Mouse (Mus musculus): ENCODE measurements around the gene Acoxl. TPM values are rescaled to one million over a fixed set of nuclear protein-coding genes. Genes with fewer than 3 reads are reported as not detected.
A peak's percentile ranks its signal among the peaks of the same experiment; 100 is the strongest.

The Acoxl gene
- total RNA-seq, 4 experiments from 2014 or later = not detected

GRCm38 (mm10) chr2:128138924-128139323 lies 300.2 kb downstream of the Acoxl start:
- DNase-seq (ENCODE audit: low spot score) = no peak

GRCm38 (mm10) chr2:128139781-128140180 lies 301.1 kb downstream of the Acoxl start:
- DNase-seq (ENCODE audit: low spot score) = no peak

GRCm38 (mm10) chr2:128140183-128140582 lies 301.5 kb downstream of the Acoxl start:
- no peak for DNase-seq (ENCODE audit: low spot score)

DNA sequence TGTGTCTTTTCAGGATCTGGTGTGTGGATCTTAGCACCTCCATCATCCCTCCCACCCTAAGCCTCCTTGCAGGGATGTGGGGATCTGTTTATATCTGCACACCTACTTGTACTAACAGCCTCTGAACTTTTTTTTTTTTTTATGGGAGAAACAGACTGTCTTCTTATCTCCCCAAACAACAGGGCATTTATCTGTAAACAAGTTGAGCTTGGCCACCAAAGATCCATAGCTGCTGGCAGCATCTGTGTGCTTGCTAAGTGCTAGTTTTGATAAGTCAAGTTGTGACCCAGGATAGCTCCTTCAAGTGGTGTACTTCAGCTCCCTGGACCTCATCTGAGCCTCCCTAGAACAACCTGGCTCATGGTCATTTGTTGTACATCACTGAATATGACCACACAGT lies 305.3 kb downstream of the Acoxl start:
- DNase-seq (ENCODE audit: low spot score) = no peak

DNA sequence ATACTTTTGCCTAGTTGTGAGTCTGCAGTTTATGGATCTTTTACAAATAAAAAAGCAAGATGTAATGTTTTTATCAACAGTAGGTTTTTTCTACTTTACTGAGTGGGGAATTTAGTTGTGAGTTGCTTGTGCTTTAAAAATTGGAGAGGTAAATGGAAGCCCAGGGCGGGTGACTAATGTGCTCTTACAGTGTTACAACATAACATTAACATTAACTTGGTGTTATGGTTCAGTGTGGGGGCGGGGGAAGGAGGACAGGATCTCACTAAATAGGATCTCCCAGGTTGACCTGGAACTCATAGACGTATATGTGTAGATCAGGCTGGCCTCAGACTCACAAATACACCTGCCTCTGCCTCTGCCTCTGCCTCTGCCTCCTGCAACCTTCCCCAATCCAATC lies 306.8 kb downstream of the Acoxl start:
- DNase-seq (ENCODE audit: low spot score) = no peak

- no peak for DNase-seq (ENCODE audit: low spot score)
Observed at GRCm38 (mm10) chr2:128149596-128149995, 310.9 kb downstream of the Acoxl start.

DNA sequence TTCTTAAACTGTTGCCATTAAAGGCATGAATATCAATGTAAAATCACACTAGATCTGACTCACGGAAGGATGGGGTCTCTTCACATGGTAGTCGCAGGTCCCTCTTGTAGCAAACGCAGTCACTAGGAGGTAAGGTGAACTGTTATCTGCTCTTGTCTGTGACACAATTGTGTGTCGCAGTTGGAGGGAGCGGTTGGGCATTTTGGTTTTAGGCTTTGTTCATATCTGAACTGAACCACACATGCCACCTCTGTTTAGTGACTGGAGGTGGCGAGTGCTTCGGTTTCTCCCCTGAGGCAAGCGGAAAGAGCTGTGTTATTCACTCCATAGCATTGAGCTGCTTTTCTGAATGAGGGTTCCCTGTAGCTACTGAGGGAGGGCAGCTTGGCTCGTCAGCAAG lies 313.5 kb downstream of the Acoxl start:
- DNase-seq (ENCODE audit: low spot score) = no peak

DNA sequence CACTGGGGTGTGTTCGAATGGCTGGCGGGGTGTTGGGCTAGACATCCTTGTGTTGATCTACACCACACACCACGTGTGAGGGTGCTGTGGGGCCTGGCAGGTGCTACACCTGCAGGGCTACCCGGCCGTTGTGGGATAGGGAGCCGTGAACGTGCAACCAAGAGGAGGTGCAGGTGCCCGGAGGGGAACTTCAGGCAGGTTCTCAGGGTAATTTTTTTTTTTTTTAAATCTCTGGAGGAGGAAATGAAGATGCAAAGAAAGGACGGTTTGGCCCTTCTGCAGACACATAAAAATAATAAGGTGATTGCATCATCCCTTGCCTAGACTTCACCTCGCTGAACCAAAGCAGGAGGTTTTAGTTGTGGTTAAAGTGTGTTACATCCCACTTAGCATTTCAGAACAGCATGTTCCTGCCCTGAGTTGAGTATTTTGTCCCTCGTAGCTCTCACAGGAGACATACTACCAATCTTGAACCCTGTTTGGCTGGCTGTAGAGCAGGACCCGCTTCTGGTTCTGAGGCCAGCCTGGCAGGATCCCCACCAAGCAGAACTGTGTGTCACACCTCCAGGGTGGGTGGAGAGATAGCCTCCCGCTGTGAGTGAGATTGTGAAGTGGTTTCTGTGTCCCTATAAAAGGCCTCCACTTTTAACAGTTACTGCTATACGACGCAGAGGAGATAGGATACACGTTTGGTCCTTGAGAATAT lies 314.3 kb downstream of the Acoxl start:
- no peak for DNase-seq (ENCODE audit: low spot score)

DNA sequence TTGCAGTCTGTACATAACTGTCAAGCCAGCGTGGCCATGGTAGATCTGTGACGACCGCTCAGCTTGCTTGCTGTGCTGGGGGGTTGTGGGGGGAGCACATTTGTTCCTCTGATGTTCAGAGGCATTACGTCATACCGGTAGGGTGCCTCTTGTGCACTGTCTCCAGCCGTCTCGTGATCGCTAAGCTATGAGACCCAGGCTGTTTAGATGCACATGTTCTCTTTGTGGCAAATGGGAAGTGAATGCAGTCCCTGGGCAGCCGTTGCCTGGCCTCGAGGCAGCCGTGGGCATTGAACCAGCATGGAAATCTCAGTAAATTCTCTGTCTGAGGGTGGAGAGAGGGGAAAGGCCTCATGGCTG lies 314.9 kb downstream of the Acoxl start:
- DNase-seq (ENCODE audit: low spot score) = no peak

DNA sequence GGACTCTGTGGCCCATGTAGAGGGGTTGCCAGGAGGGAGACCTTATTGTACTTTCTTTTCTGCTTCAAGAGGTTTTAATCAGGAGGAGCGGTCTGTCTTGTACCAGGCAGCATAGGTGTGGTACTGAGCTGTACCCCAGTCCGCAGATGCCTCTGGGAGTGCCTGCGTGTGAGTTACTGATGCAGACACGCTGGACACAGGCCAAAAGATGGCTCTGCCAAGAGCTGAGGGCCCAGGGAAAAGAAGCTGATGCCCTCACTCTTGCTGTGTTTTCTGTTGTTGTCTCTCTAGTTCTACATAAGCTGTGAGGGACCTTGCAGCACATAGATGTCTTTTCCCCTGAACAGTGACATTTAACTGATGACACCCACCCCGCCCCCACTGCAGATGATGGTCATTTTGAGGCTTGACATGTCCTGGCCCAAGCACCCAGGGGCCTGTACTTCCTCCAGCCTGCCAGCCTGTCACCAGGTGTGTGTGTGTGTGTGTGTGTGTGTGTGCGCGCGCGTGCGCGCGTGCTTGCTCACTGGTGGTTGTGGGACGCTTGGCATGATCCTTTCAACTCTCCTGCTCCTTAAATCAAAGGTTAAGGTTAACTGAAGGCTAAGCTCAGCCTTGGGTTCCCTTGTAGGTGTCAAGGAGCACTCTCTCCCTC lies 316.9 kb downstream of the Acoxl start:
- DNase-seq (ENCODE audit: low spot score) = no peak

GRCm38 (mm10) chr2:128156067-128156462 lies 317.4 kb downstream of the Acoxl start:
- no peak for DNase-seq (ENCODE audit: low spot score)

DNA sequence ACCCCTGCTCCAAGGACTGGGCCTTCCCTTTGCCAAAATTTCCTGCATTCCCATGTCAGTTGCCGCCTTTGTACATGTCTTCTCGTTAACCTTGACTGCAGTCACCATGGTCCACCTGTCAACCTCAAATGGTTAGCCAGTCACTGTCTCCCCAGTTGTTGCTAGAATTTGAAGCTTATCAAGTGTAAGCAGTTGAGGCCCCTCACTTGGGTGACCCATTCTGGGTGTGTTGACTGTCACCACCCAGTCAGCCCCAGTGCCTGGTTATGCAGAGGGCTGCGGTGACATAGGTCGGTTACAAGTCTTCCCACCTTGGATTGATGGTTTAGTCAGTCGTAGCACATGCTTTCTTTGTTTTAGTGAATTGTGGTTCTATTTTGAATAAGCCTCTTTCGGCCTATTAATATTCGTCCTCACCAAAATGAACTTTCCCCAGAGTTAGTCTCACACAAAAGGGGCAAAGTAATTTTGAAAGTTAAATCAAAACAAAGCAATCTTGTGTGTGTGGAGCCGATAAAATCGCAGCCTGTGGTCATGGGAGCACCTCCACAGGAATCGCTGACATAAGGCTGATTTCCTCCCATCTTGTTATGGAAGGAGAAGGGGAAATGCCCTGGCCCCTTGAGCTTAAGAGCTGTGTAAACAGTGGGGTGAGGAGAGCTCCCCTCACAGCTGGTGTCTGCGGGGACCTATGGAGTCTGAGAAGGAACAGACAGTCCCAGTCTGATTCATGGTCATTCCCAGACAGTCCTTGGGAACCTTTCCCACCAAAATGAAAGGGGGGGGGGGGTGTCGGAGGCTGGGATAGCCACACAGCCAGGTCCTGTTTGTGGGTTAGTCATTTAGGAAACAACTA lies 318.1 kb downstream of the Acoxl start:
- no peak for DNase-seq (ENCODE audit: low spot score)

DNA sequence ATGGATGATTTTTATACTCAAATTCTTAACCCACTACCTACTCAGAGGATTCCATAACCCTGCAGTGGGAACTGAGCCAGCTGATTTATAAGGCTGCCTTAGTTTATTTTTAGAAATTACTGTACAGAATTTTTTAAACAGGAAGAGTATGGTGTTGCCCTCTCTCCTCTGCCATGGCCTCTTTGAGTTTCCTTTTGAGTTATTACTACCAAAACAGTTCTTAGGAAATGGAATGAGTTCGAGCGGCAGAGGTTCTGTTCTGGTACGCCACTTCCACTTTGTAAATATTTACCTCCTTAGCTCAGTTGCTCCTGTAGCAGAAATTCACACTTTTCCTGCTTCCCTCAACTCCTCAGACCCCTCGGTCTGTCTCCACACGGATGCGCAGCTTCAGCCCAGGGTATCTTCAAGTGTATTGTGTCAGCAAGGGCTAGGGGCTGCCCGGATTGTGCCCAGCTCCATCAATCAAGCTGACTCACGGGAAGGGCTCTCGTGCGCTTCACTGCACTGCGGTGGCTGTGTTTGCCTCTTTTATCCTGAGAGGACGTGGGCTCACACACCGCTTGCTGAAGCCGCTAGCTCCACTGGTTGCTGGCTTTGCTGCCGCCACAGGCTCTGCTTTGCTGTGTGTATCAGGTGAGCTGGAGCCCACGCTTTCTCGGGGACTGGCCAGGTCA lies 320.2 kb downstream of the Acoxl start:
- no peak for DNase-seq (ENCODE audit: low spot score)

DNA sequence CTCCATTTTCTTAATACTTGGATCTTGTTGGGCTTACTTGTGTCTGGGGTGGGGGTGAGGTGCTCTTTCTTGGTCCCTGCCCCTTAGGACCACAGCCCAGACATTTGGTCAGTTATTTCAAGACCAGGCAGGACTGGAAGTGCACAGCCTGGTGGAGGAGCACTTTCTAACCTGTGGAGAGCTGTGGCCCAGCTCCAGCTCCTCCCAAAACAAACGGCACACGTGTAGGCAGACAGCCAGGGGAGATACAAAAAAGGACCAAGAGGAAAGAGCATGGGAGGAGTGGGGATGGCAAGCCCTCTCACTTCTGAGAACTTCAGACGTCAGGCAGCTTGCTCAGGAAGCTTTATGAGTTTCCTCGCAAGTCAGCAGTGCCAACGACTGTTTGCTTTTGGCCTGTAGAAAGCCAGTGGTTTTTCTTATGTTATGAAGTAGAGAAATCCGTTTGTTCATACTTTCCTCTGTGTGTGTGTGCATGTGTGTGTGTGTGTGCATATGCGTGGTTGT lies 321.0 kb downstream of the Acoxl start:
- no peak for DNase-seq (ENCODE audit: low spot score)

DNA sequence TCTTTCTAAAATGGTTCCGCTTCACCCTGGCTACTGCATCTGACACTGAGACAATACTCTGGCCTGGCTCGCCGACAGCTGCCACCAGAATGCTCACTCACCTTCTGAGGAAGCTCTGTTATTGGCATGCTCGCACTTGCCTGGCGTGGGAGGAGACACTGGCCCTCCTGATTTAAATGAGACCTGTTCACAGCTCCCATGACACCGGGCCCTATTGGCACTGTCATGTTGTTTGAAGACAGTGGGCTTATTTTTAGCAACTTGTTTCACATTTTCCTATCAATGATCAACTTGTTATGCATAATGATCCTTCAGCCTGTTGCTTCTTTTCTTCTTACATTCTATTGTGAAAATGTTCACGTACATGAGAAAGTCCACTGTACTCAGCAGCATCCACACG lies 324.5 kb downstream of the Acoxl start:
- DNase-seq (ENCODE audit: low spot score) = no peak

GRCm38 (mm10) chr2:128166623-128167423 lies 328.1 kb downstream of the Acoxl start:
- no peak for DNase-seq (ENCODE audit: low spot score)

DNA sequence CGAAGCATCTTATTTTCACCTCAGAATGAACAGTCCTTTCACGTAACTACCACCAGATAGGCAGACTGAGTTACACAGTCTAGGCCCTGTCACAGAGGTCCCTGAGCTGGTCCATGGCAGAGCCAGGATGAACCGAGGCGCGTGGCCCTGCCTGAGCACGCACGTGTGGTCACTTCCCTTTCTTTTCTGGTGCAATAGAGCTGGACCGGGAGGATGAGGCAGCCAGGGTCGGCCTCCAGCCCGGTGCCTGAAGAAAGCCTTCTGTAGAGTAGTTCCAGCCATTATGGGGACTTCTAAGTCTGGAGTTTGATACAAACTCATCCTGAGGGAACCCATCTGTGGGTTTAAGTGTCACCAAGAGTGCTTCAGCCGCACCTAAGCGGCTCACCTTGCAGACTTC lies 329.3 kb downstream of the Acoxl start:
- no peak for DNase-seq (ENCODE audit: low spot score)

DNA sequence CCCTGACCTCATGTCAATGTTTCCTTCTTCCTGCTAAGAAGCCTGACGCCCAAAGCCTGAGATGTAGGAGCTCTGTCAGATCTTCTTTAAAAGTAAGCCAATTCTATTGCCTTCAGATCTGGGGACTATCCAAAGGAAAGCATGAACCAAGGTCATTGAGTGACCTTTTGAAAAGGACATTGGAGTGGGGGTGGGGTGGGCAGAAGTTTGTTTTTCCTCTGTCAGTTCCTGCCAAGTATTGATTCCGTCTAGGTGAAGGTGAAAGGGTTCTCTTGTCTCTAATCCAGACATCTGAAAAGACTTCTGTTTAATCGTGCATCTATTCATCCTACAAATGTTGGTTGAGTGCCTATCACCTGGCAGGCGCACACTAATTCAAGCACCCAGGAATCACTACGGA lies 330.8 kb downstream of the Acoxl start:
- no peak for DNase-seq (ENCODE audit: low spot score)

GRCm38 (mm10) chr2:128169972-128170371 lies 331.3 kb downstream of the Acoxl start:
- DNase-seq (ENCODE audit: low spot score) = no peak

- DNase-seq (ENCODE audit: low spot score) = no peak
Observed at GRCm38 (mm10) chr2:128170614-128171013, 331.9 kb downstream of the Acoxl start.

DNA sequence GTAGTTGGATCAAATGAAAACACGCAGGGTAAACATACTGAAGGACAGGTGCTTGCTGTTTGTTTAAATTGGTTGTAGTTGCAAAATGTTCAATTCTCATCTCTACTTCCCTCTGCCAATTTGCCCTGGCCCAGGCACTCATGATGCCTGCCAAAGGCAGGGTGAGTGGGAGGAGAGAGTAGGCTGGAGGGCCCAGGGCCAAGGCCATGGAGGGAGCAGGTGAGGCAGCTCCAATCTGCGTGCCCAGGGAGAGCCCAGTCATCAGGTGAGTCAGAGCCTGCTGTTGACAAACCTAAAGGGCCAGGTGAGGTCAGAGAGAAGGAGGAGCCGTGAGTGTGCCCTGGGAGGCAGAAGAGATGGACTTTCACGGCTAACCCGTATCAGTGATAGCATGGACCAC lies 333.6 kb downstream of the Acoxl start:
- peak; percentile 25 for DNase-seq (ENCODE audit: low spot score)

All from heart, adult 8-10 months (tissue).